Mouse (Mus musculus) limb, embryonic 11.5 days (tissue): ENCODE measurements at regions not wholly inside any gene's neighbourhood (a gene's known extent, or its start where the extent isn't known, plus 50 kb on each side); places are given as distances from the start of the nearest gene placed in this dataset.
A peak's percentile ranks its signal among the peaks of the same experiment; 100 is the strongest.

ENCODE experiments used
- ATAC-seq: fragments of 200-750 bp; cut with Nextera tagmentation; 2 replicates; pipeline ENCODE4 v1.8.0; 2017; ENCODE audit warnings: low read depth; ENCODE audit not compliant: insufficient number of reproducible peaks, low FRiP score, low TSS enrichment
- DNase-seq: peaks from one replicate; pipeline ENCODE4 v3.0.0-alpha.2; 2015; ENCODE audit warnings: low spot score
- H3K27ac ChIP-seq: fragments of 300-500 bp; sonication (generic); replicated peaks from 2 replicates; pipeline ENCODE4 v1.5.1; 2014; ENCODE audit warnings: low read depth, mild to moderate bottlenecking, low read length
- H3K27me3 ChIP-seq: fragments of 300-500 bp; sonication (generic); 2 replicates; pipeline ENCODE4 v1.6.1; 2014; ENCODE audit warnings: mild to moderate bottlenecking, low read length, mixed read lengths; ENCODE audit not compliant: control insufficient read depth, insufficient read depth
- H3K36me3 ChIP-seq: fragments of 300-500 bp; sonication (generic); 2 replicates; pipeline ENCODE4 v1.6.1; 2014; ENCODE audit warnings: mild to moderate bottlenecking, low read length, moderate library complexity, mixed read lengths; ENCODE audit not compliant: control insufficient read depth, insufficient read depth
- H3K4me1 ChIP-seq: fragments of 300-500 bp; sonication (generic); 2 replicates; pipeline ENCODE4 v1.6.1; 2014; ENCODE audit warnings: low read length, mixed read lengths; ENCODE audit not compliant: control insufficient read depth, insufficient read depth
- H3K4me2 ChIP-seq: fragments of 300-500 bp; sonication (generic); 2 replicates; pipeline ENCODE4 v1.6.1; 2014; ENCODE audit warnings: low read depth, mild to moderate bottlenecking, moderate library complexity; ENCODE audit not compliant: severe bottlenecking
- H3K4me3 ChIP-seq: fragments of 300-500 bp; sonication (generic); 2 replicates; pipeline ENCODE4 v1.5.1; 2014; ENCODE audit warnings: low read depth, low read length
- H3K9ac ChIP-seq: fragments of 300-500 bp; sonication (generic); 2 replicates; pipeline ENCODE4 v1.6.1; 2014; ENCODE audit warnings: mild to moderate bottlenecking, low read length
- H3K9me3 ChIP-seq: fragments of 300-500 bp; sonication (generic); 2 replicates; pipeline ENCODE4 v1.6.1; 2016; ENCODE audit warnings: low read length; ENCODE audit not compliant: control insufficient read depth
- WGBS: fragments of 180-500 bp; shearing (Covaris S2); extraction: QIAGEN DNeasy Blood & Tissue Kit; methylation state at CpG from one replicate; pipeline ENCODE4 v1.1.7; 2014; 5-methylcytosine and 5-hydroxymethylcytosine counted together

DNA sequence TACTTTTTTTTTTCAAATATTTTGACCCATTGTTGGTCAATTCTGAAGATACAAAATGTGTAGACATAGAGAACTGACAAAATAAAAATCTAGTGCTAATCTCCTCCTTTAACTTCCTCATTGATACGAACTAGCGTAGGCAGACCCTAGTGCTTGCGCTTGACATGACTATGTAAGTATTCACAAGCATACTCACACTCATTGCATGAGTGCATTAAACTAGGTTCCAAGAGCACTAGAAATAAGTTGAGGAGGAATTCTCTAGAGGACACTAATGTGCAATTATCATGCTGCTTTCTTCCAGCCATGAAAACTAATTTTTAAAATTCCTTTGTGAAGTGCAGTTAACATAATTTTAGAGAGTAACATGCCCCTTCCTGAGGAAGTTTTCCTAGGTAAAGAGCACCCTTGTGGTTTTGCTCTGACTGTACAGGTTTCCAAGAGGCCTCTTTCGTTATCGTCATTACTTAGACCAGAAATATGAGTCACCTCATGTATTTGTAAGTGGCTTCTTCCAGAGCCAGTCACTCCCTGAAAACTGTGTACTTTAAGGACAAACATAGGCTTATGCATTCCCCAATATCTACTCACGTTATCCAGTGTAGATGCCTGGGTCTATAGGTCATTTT is 241.2 kb downstream of the Gm21750 start:
- Histone ChIP-seq H3K9ac (no peak overlapping the region), H3K9me3 (no peaks in the 10 kb centered on the region), H3K27ac (no peak overlapping the region), H3K36me3 (no peaks in the 10 kb centered on the region), H3K4me1 (no peaks in the 10 kb centered on the region), H3K4me3 (no peak overlapping the region), H3K27me3 (no peaks in the 10 kb centered on the region), H3K4me2 (no peak overlapping the region)
- WGBS, result 89% methylated on average over 6 of the region's 6 CpGs
- ATAC-seq (no peak), DNase-seq (no peak)

DNA sequence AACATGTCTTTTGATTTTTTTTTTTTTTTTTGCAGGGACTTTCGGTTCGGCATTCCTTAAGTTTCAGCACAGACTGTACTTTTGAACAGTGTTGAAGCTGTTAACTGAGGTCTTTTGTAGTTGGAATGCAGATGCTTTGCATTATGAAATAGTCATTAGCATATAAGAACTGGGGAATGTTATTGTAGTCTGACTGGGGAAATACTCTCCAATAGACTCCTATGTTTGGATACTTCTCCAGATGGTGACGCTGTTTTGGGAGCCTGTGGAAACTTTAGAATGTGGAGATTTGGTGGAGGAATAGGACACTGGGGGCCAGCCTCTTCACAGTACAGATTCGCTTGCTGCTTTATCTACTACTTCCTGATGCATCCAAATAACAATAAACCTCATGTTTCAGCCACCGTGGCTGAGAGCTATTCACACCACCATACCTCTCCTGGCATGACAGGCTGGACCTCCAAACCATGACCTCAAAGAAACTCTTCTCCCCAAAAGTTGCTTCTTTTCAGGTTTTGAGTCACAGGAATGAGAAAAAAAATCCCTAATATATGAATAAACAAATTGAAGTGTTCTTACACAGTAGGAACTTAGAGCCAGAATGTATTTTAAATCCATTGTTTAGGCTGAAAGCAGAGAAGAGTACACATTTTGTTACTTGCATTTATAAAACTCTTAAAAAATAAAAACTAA is 252.9 kb downstream of the Gm21750 start:
- Histone ChIP-seq H3K4me3 (no peak overlapping the region), H3K9ac (no peak overlapping the region), H3K9me3 (no peaks in the 10 kb centered on the region), H3K4me2 (no peak overlapping the region), H3K27ac (no peak overlapping the region), H3K36me3 (no peaks in the 10 kb centered on the region), H3K4me1 (no peaks in the 10 kb centered on the region), H3K27me3 (no peaks in the 10 kb centered on the region)
- WGBS, result 75% methylated on average over 5 of the region's 5 CpGs
- ATAC-seq, result no peak
- no peak for DNase-seq

DNA sequence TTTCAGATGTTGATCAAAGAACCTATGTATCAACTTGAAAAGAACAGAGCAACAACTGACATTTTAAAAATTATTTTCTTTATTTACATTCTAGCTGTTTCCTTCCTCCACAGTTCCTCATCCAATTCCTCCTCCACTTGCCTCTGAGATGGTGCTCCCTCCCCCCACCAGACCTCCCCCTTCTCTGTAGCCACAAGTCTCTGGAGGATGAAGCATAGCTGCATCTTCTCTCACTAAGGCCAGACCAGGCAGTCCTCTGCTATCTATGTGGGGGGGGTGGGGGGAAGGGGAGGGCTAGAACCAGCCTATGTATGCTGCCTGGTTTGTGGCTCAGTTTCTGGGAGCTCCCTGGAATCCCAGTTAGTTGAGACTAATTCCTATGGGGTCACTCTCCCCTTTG is 255.0 kb downstream of the Gm21750 start:
- H3K9ac ChIP-seq, result no peak overlapping the region
- ATAC-seq (no peak), DNase-seq (no peak)
- H3K4me3 ChIP-seq, result no peak overlapping the region
- H3K36me3 ChIP-seq, result no peaks in the 10 kb centered on the region
- no peak overlapping the region for H3K27ac ChIP-seq
- H3K4me1 ChIP-seq, result no peaks in the 10 kb centered on the region
- H3K9me3 ChIP-seq, result no peaks in the 10 kb centered on the region
- H3K27me3 ChIP-seq, result no peaks in the 10 kb centered on the region
- no peak overlapping the region for H3K4me2 ChIP-seq

DNA sequence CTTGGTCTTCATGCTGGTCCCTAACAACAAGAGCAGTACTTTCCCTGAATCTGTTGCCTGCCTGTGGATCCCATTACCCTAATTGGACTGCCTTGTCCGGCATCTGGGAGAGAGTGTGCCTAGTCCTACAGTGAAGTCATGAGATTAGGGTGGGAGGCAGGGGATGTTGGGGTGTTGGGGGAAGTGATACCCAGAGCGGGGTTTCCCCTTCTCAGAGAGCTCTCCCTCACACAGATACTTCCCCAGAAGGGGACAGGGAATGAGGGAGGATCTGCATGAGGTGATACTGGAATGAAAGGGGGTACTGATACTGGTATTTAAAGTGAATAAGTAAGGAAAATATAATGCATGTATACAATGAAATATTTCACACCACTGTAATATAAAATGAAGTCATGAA is 270.1 kb downstream of the Gm21750 start:
- ATAC-seq (no peak), DNase-seq (no peak)
- 73% methylated on average over 2 of the region's 2 CpGs for WGBS
- Histone ChIP-seq H3K9ac (no peak overlapping the region), H3K36me3 (no peaks in the 10 kb centered on the region), H3K4me3 (no peak overlapping the region), H3K9me3 (no peaks in the 10 kb centered on the region), H3K4me2 (no peak overlapping the region), H3K27ac (no peak overlapping the region), H3K27me3 (no peaks in the 10 kb centered on the region), H3K4me1 (no peaks in the 10 kb centered on the region)

DNA sequence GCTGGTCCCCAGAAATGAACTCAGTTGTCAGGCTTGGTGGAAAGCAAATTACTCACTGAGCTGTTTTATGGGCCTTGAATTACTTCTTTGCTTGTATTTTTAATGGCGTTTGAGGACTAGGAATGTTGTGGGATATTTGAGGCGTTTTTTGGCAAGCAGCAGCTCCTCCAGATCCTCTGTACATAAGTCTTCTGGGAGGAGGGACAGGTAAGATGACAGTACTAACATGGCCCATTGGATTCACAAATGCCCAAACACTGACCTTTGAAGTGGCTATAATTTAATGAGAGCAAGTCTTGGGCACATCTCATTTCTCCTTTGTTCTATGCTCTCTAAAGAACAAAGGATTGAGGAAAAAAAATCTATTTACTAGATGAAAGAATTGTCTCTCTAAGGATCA is 286.3 kb downstream of the Gm21750 start:
- 56% methylated on average over 2 of the region's 2 CpGs for WGBS
- no peak for DNase-seq

DNA sequence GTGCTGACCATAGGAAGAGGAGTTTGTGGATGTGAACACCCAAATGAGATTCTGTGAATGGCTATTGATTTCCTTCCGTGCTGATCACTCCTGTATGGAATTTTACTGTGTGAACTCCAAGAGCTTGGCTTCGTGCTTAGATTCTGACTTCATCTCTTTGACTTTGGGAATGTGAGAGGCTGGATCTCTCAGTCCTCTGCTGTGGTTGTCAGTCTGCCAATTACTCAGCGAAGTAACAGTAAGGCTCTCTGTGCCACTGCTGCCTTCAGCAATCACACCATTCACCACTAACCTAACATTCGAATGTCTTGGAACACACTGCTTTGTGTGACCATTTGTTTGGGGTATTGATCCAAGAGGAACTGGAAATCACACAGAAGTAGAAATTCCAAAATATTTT is 291.5 kb downstream of the Gm21750 start:
- H3K27me3 ChIP-seq, result no peaks in the 10 kb centered on the region
- H3K9ac ChIP-seq, result no peak overlapping the region
- H3K4me3 ChIP-seq, result no peak overlapping the region
- no peaks in the 10 kb centered on the region for H3K9me3 ChIP-seq
- WGBS, result 84% methylated on average over 4 of the region's 4 CpGs
- no peak for DNase-seq
- no peaks in the 10 kb centered on the region for H3K4me1 ChIP-seq
- no peaks in the 10 kb centered on the region for H3K36me3 ChIP-seq
- ATAC-seq, result no peak
- no peak overlapping the region for H3K4me2 ChIP-seq
- no peak overlapping the region for H3K27ac ChIP-seq

More for the DNA sequence above, 286.3 kb downstream of the Gm21750 start:
- ATAC-seq, result no peak
- Histone ChIP-seq H3K36me3 (no peaks in the 10 kb centered on the region), H3K27ac (no peak overlapping the region), H3K9me3 (no peaks in the 10 kb centered on the region), H3K4me2 (no peak overlapping the region), H3K4me1 (no peaks in the 10 kb centered on the region), H3K4me3 (no peak overlapping the region), H3K9ac (no peak overlapping the region), H3K27me3 (no peaks in the 10 kb centered on the region)

DNA sequence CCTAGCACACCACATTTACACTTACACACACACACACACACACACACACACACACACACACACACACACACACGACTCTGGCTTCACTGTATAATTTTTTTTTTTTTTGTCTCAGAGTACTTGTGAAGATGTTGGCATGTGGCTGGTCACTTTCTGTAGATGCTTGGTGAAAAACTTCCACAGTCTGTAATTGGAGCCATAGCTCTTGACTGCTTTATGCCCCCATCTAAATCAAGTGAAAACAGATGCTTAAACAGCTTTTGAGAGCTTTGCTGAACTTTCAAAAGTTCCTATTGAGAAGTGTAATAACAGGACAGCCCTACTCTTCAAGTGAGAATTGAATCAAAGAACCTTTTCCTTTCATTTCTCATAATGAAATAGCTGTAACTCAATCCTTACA is 317.7 kb downstream of the Gm21750 start:
- WGBS, result 9% methylated on average over 1 of the region's 1 CpGs
- no peaks in the 10 kb centered on the region for H3K4me1 ChIP-seq
- no peak overlapping the region for H3K27ac ChIP-seq
- no peaks in the 10 kb centered on the region for H3K36me3 ChIP-seq
- H3K9me3 ChIP-seq, result no peaks in the 10 kb centered on the region
- H3K9ac ChIP-seq, result no peak overlapping the region
- H3K4me3 ChIP-seq, result no peak overlapping the region
- H3K27me3 ChIP-seq, result no peaks in the 10 kb centered on the region
- 0 out of 2 replicates have a peak, but pooled peaks have one; percentile 44 for ATAC-seq
- H3K4me2 ChIP-seq, result no peak overlapping the region
- DNase-seq, result no peak

DNA sequence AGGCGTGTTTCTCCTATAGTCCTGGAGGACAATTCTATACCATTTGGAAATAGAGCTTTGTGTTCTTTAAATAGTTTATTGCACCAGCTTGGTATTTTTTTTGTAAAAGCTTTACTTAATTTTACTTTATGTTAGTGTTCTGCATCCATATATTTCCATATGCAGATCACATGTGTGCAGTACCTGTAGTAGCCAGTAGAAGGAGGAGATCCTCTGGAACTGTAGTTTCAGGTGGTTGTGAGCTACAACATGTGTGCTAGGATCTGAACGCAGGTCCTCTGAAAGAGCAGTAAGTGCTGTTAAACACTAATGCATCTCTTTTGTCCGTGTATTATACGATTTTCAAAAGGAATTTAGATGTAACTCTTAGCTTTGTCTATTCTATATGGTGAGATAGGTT is 335.2 kb downstream of the Gm21750 start:
- H3K36me3 ChIP-seq, result no peaks in the 10 kb centered on the region
- DNase-seq, result no peak

DNA sequence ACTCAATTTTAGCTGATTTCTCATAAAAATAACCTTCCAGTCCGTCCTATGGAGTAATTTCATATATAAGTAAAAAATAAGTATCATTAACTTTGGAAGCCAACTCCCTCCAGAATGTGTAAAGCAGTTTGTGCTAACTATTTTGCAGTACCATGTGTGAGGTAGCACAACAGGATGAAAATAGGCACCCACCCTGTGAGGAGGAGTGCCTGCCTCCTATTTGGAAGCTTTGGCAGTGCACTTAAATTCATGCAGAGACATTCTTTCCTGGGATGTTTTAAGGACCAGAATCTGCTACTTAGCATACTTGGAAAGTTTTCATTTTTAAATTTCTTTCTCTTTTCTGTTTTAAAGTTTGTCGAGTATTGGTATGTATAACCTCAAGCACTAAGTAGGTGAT is 336.8 kb downstream of the Gm21750 start:
- H3K36me3 ChIP-seq, result no peaks in the 10 kb centered on the region
- no peak for ATAC-seq
- WGBS, result 86% methylated on average over 2 of the region's 2 CpGs
- no peaks in the 10 kb centered on the region; the same call in 1 of the 2 replicates for H3K9me3 ChIP-seq
- H3K9ac ChIP-seq, result no peak overlapping the region
- no peaks in the 10 kb centered on the region for H3K27me3 ChIP-seq
- no peak overlapping the region for H3K27ac ChIP-seq
- DNase-seq, result no peak
- H3K4me1 ChIP-seq, result no peaks in the 10 kb centered on the region
- no peak overlapping the region for H3K4me3 ChIP-seq
- no peak overlapping the region for H3K4me2 ChIP-seq

More for the DNA sequence above, 335.2 kb downstream of the Gm21750 start:
- Histone ChIP-seq H3K9ac (no peak overlapping the region), H3K27ac (no peak overlapping the region), H3K4me3 (no peak overlapping the region), H3K4me1 (no peaks in the 10 kb centered on the region), H3K27me3 (no peaks in the 10 kb centered on the region), H3K9me3 (no peaks in the 10 kb centered on the region; the same call in 1 of the 2 replicates), H3K4me2 (no peak overlapping the region)
- WGBS, result 92% methylated on average over 4 of the region's 4 CpGs
- no peak for ATAC-seq
